Mouse (Mus musculus): ENCODE data around the gene Tmigd3. TPM values are rescaled to one million over a fixed set of nuclear protein-coding genes. Genes with fewer than 3 reads are reported as not detected.

Gene Tmigd3
- polyA plus RNA-seq, 1 experiment from 2014 or later, result 0.33 TPM

GRCm38 (mm10) chr3:105900266-105900665 is 29.6 kb downstream of the Tmigd3 start:
- ATAC-seq (replicated peaks; ENCODE audit: insufficient number of reproducible peaks, low FRiP score, low TSS enrichment), result no peak
- H3K4me1 ChIP-seq (ENCODE audit: control insufficient read depth, insufficient read depth, low read length), result no peaks in the 10 kb centered on the region
- peaks cover 15% of the 10 kb centered on the region; the same call in 1 of the 2 replicates for H3K27me3 ChIP-seq (ENCODE audit: control insufficient read depth, insufficient read depth, low read length)
- H3K27ac ChIP-seq (ENCODE audit: low read depth, low read length), result no peak overlapping the region
- no peaks in the 10 kb centered on the region for H3K36me3 ChIP-seq (ENCODE audit: control insufficient read depth, insufficient read depth, low read length)
- no peak overlapping the region for H3K4me2 ChIP-seq
- 72% methylated on average over 6 of the region's 6 CpGs for whole genome bisulfite sequencing (ENCODE audit: insufficient replicate concordance)
- H3K4me3 ChIP-seq (ENCODE audit: low read depth, low read length), result no peak overlapping the region
- no peak overlapping the region for H3K9ac ChIP-seq (ENCODE audit: low read depth, low read length)
- no peaks in the 10 kb centered on the region for H3K9me3 ChIP-seq (replicated peaks; ENCODE audit: control insufficient read depth, low read length)

GRCm38 (mm10) chr3:105900716-105901115 is 30.0 kb downstream of the Tmigd3 start:
- 87% methylated on average over 3 of the region's 3 CpGs for WGBS (ENCODE audit: insufficient replicate concordance)
- no peak overlapping the region for H3K9ac ChIP-seq (ENCODE audit: low read depth, low read length)
- no peak overlapping the region for H3K4me2 ChIP-seq
- peaks cover 15% of the 10 kb centered on the region; the same call in 1 of the 2 replicates for H3K27me3 ChIP-seq (ENCODE audit: control insufficient read depth, insufficient read depth, low read length)
- no peaks in the 10 kb centered on the region for H3K9me3 ChIP-seq (replicated peaks; ENCODE audit: control insufficient read depth, low read length)
- no peaks in the 10 kb centered on the region for H3K4me1 ChIP-seq (ENCODE audit: control insufficient read depth, insufficient read depth, low read length)
- no peaks in the 10 kb centered on the region for H3K36me3 ChIP-seq (ENCODE audit: control insufficient read depth, insufficient read depth, low read length)
- H3K4me3 ChIP-seq (ENCODE audit: low read depth, low read length), result no peak overlapping the region
- no peak for ATAC-seq (replicated peaks; ENCODE audit: insufficient number of reproducible peaks, low FRiP score, low TSS enrichment)
- no peak overlapping the region for H3K27ac ChIP-seq (ENCODE audit: low read depth, low read length)

- 70% methylated on average over 4 of the region's 4 CpGs for WGBS (ENCODE audit: insufficient replicate concordance)
- ATAC-seq (replicated peaks; ENCODE audit: insufficient number of reproducible peaks, low FRiP score, low TSS enrichment), result no peak
- peaks cover 15% of the 10 kb centered on the region; the same call in 1 of the 2 replicates for H3K27me3 ChIP-seq (ENCODE audit: control insufficient read depth, insufficient read depth, low read length)
- no peak overlapping the region for H3K9ac ChIP-seq (ENCODE audit: low read depth, low read length)
- no peaks in the 10 kb centered on the region for H3K9me3 ChIP-seq (replicated peaks; ENCODE audit: control insufficient read depth, low read length)
- no peak overlapping the region for H3K27ac ChIP-seq (ENCODE audit: low read depth, low read length)
- no peaks in the 10 kb centered on the region for H3K4me1 ChIP-seq (ENCODE audit: control insufficient read depth, insufficient read depth, low read length)
- H3K36me3 ChIP-seq (ENCODE audit: control insufficient read depth, insufficient read depth, low read length), result no peaks in the 10 kb centered on the region
- H3K4me2 ChIP-seq, result no peak overlapping the region
- no peak overlapping the region for H3K4me3 ChIP-seq (ENCODE audit: low read depth, low read length)
Observed at GRCm38 (mm10) chr3:105901468-105901867, 30.8 kb downstream of the Tmigd3 start.

- no peak for ATAC-seq (replicated peaks; ENCODE audit: insufficient number of reproducible peaks, low FRiP score, low TSS enrichment)
- H3K9ac ChIP-seq (ENCODE audit: low read depth, low read length), result no peak overlapping the region
- H3K27ac ChIP-seq (ENCODE audit: low read depth, low read length), result no peak overlapping the region
- no peaks in the 10 kb centered on the region for H3K9me3 ChIP-seq (replicated peaks; ENCODE audit: control insufficient read depth, low read length)
- H3K4me1 ChIP-seq (ENCODE audit: control insufficient read depth, insufficient read depth, low read length), result peaks cover 7% of the 10 kb centered on the region
- 42% methylated on average over 4 of the region's 4 CpGs for whole genome bisulfite sequencing (ENCODE audit: insufficient replicate concordance)
- H3K4me3 ChIP-seq (ENCODE audit: low read depth, low read length), result no peak overlapping the region
- no peaks in the 10 kb centered on the region for H3K36me3 ChIP-seq (ENCODE audit: control insufficient read depth, insufficient read depth, low read length)
- H3K4me2 ChIP-seq, result no peak overlapping the region
- peaks cover 15% of the 10 kb centered on the region; the same call in 1 of the 2 replicates for H3K27me3 ChIP-seq (ENCODE audit: control insufficient read depth, insufficient read depth, low read length)
Observed at GRCm38 (mm10) chr3:105904213-105904612, 33.5 kb downstream of the Tmigd3 start.

GRCm38 (mm10) chr3:105904721-105905120 is 34.0 kb downstream of the Tmigd3 start:
- H3K4me1 ChIP-seq (ENCODE audit: control insufficient read depth, insufficient read depth, low read length), result peaks cover 7% of the 10 kb centered on the region
- WGBS (ENCODE audit: insufficient replicate concordance), result 89% methylated on average over 9 of the region's 9 CpGs
- ATAC-seq (replicated peaks; ENCODE audit: insufficient number of reproducible peaks, low FRiP score, low TSS enrichment), result no peak
- no peaks in the 10 kb centered on the region for H3K36me3 ChIP-seq (ENCODE audit: control insufficient read depth, insufficient read depth, low read length)
- H3K9me3 ChIP-seq (replicated peaks; ENCODE audit: control insufficient read depth, low read length), result no peaks in the 10 kb centered on the region
- peaks cover 15% of the 10 kb centered on the region; the same call in 1 of the 2 replicates for H3K27me3 ChIP-seq (ENCODE audit: control insufficient read depth, insufficient read depth, low read length)
- H3K4me2 ChIP-seq, result no peak overlapping the region
- H3K4me3 ChIP-seq (ENCODE audit: low read depth, low read length), result no peak overlapping the region
- H3K27ac ChIP-seq (ENCODE audit: low read depth, low read length), result no peak overlapping the region
- H3K9ac ChIP-seq (ENCODE audit: low read depth, low read length), result no peak overlapping the region

- H3K4me1 ChIP-seq (ENCODE audit: control insufficient read depth, insufficient read depth, low read length), result peaks cover 12% of the 10 kb centered on the region
Observed at GRCm38 (mm10) chr3:105907956-105908655, 37.4 kb downstream of the Tmigd3 start.

GRCm38 (mm10) chr3:105908976-105909375 is 38.3 kb downstream of the Tmigd3 start:
- H3K27ac ChIP-seq (ENCODE audit: low read depth, low read length), result no peak overlapping the region
- no peak overlapping the region for H3K9ac ChIP-seq (ENCODE audit: low read depth, low read length)
- no peaks in the 10 kb centered on the region for H3K9me3 ChIP-seq (replicated peaks; ENCODE audit: control insufficient read depth, low read length)
- H3K4me2 ChIP-seq, result no peak overlapping the region
- no peaks in the 10 kb centered on the region for H3K36me3 ChIP-seq (ENCODE audit: control insufficient read depth, insufficient read depth, low read length)
- no peak for ATAC-seq (replicated peaks; ENCODE audit: insufficient number of reproducible peaks, low FRiP score, low TSS enrichment)
- H3K4me3 ChIP-seq (ENCODE audit: low read depth, low read length), result no peak overlapping the region
- WGBS (ENCODE audit: insufficient replicate concordance), result 85% methylated on average over 4 of the region's 4 CpGs
- no peaks in the 10 kb centered on the region for H3K27me3 ChIP-seq (ENCODE audit: control insufficient read depth, insufficient read depth, low read length)
- peaks cover 20% of the 10 kb centered on the region for H3K4me1 ChIP-seq (ENCODE audit: control insufficient read depth, insufficient read depth, low read length)

More at GRCm38 (mm10) chr3:105907956-105908655, 37.4 kb downstream of the Tmigd3 start:
- no peak overlapping the region for H3K27ac ChIP-seq (ENCODE audit: low read depth, low read length)
- ATAC-seq (replicated peaks; ENCODE audit: insufficient number of reproducible peaks, low FRiP score, low TSS enrichment), result no peak
- no peak overlapping the region for H3K4me3 ChIP-seq (ENCODE audit: low read depth, low read length)
- no peaks in the 10 kb centered on the region for H3K27me3 ChIP-seq (ENCODE audit: control insufficient read depth, insufficient read depth, low read length)
- 29% methylated on average over 9 of the region's 9 CpGs for WGBS (ENCODE audit: insufficient replicate concordance)
- no peak overlapping the region for H3K9ac ChIP-seq (ENCODE audit: low read depth, low read length)
- no peaks in the 10 kb centered on the region for H3K36me3 ChIP-seq (ENCODE audit: control insufficient read depth, insufficient read depth, low read length)
- no peak overlapping the region for H3K4me2 ChIP-seq
- H3K9me3 ChIP-seq (replicated peaks; ENCODE audit: control insufficient read depth, low read length), result no peaks in the 10 kb centered on the region

- no peak overlapping the region for H3K9ac ChIP-seq (ENCODE audit: low read depth, low read length)
- no peak overlapping the region for H3K27ac ChIP-seq (ENCODE audit: low read depth, low read length)
- no peak for ATAC-seq (replicated peaks; ENCODE audit: insufficient number of reproducible peaks, low FRiP score, low TSS enrichment)
- no peaks in the 10 kb centered on the region for H3K36me3 ChIP-seq (ENCODE audit: control insufficient read depth, insufficient read depth, low read length)
- H3K4me3 ChIP-seq (ENCODE audit: low read depth, low read length), result no peak overlapping the region
- no peaks in the 10 kb centered on the region for H3K27me3 ChIP-seq (ENCODE audit: control insufficient read depth, insufficient read depth, low read length)
- no peaks in the 10 kb centered on the region for H3K9me3 ChIP-seq (replicated peaks; ENCODE audit: control insufficient read depth, low read length)
- peaks cover 30% of the 10 kb centered on the region for H3K4me1 ChIP-seq (ENCODE audit: control insufficient read depth, insufficient read depth, low read length)
- WGBS (ENCODE audit: insufficient replicate concordance), result 69% methylated on average over 11 of the region's 11 CpGs
- H3K4me2 ChIP-seq, result no peak overlapping the region
Observed at GRCm38 (mm10) chr3:105910519-105911190, 40.0 kb downstream of the Tmigd3 start.

All from heart, embryonic 11.5 days (tissue).